Mouse (Mus musculus) MEL (cell line): ENCODE measurements around the gene Smndc1.

Source experiments
- CTCF ChIP-seq, 3 experiments: IDR thresholded peaks in 2 of 3; conservative IDR thresholded peaks in 1 of 3; 2 replicates each; pipeline ENCODE4 v1.5.1; 2011 to 2012; ENCODE audit warnings: low read length in 3 of 3, low read depth in 2 of 3, mild to moderate bottlenecking in 2 of 3, improper control_type of control experiment in 1 of 3, inconsistent platforms in 1 of 3, mixed read lengths in 1 of 3, moderate library complexity in 1 of 3; ENCODE audit not compliant: control insufficient read depth in 1 of 3, insufficient read depth in 1 of 3, poor library complexity in 1 of 3, severe bottlenecking in 1 of 3
- GABPA ChIP-seq: IDR thresholded peaks from 2 replicates; pipeline ENCODE4 v1.6.1; 2012; ENCODE audit warnings: low read depth, mild to moderate bottlenecking, inconsistent platforms, low read length, improper control_type of control experiment, moderate library complexity
- HCFC1 ChIP-seq: IDR thresholded peaks from 2 replicates; pipeline ENCODE4 v1.6.1; 2012; ENCODE audit warnings: low read depth, mild to moderate bottlenecking, inconsistent platforms, low read length, improper control_type of control experiment, moderate library complexity
- POLR2A ChIP-seq, 2 experiments: IDR thresholded peaks; 2 replicates each; pipeline ENCODE4 v1.6.1; 2011 to 2012; ENCODE audit warnings: low read length in 2 of 2, mild to moderate bottlenecking in 2 of 2, control low read depth in 1 of 2, improper control_type of control experiment in 1 of 2, low read depth in 1 of 2, moderate library complexity in 1 of 2; ENCODE audit not compliant: control insufficient read depth in 1 of 2, insufficient read depth in 1 of 2, poor library complexity in 1 of 2
- SMC3 ChIP-seq: IDR thresholded peaks from 2 replicates; pipeline ENCODE4 v1.6.1; 2011; ENCODE audit warnings: low read depth, low read length, improper control_type of control experiment
- ZKSCAN1 ChIP-seq: IDR thresholded peaks from 2 replicates; pipeline ENCODE4 v1.6.1; 2012; ENCODE audit warnings: low read depth, mild to moderate bottlenecking, inconsistent platforms, low read length, improper control_type of control experiment, moderate library complexity
- ZMIZ1 ChIP-seq: IDR thresholded peaks from 2 replicates; pipeline ENCODE4 v1.6.1; 2012; ENCODE audit warnings: low read depth, mild to moderate bottlenecking, inconsistent platforms, low read length, improper control_type of control experiment, moderate library complexity

- TF ChIP-seq CTCF (IDR thresholded peaks at IDR 0.05 in 2 of 3, conservative IDR thresholded peaks at IDR 0.05 in 1 of 3; ENCODE audit: control insufficient read depth in 1 of 3, insufficient read depth in 1 of 3, low read depth in 2 of 3, low read length in 3 of 3, poor library complexity in 1 of 3, severe bottlenecking in 1 of 3) (no peak), ZMIZ1 (no peak), SMC3 (no peak), HCFC1 (no peak), GABPA (no peak), POLR2A (IDR thresholded peaks at IDR 0.05; ENCODE audit: control insufficient read depth in 1 of 2, insufficient read depth in 1 of 2, low read depth in 1 of 2, low read length in 2 of 2, poor library complexity in 1 of 2) (no peak), ZKSCAN1 (no peak)
Observed at GRCm38 (mm10) chr19:53399213-53399612, 8.8 kb upstream of the Smndc1 start.
